Mouse (Mus musculus) mammary gland, adult 2 months (tissue): ENCODE measurements around the gene Gm5142. TPM values are rescaled to one million over a fixed set of nuclear protein-coding genes. Genes with fewer than 3 reads are reported as not detected.

Experiments used
- polyA plus RNA-seq: library from polyadenylated mRNA; depleted of rRNA; stranded (reverse); fragments of >200 nt; gene quantifications from 2 replicates; pipeline ENCODE4 v1.2.3, GENCODE M21; 2012; ENCODE audit warnings: low replicate concordance; rRNA removed

Gm5142 gene
- not detected in 2 replicates for polyA plus RNA-seq

GRCm38 (mm10) chr14:59178649-59179048 is at the start of gene Gm5142:
TSS of gene Gm5142 (minus strand) at chr14:59178749.

GRCm38 (mm10) chr14:59200711-59201603 is 22.4 kb upstream of the Gm5142 start, which contains the start of gene Rcbtb1:
TSS of gene Rcbtb1 (plus strand) at chr14:59201209.

GRCm38 (mm10) chr14:59142793-59143192 is 35.8 kb downstream of the Gm5142 start, which contains the start of gene 1700129C05Rik:
TSS of gene 1700129C05Rik (minus strand) at chr14:59142893.

Other genes starting within 250 kb of the Gm5142 start
- not detected in 2 replicates for gene 1700129C05Rik, start 35.9 kb downstream of the Gm5142 start, polyA plus RNA-seq
- gene Rcbtb1, start 22.5 kb upstream of the Gm5142 start, polyA plus RNA-seq, result 14.9 and 18.1 TPM in 2 replicates
- 0.23 and 0.36 TPM in 2 replicates for gene Gm6904, start 81.5 kb upstream of the Gm5142 start, polyA plus RNA-seq
- 2.3 and 4.0 TPM in 2 replicates for gene Phf11a, start 118.8 kb upstream of the Gm5142 start, polyA plus RNA-seq
- 2.8 and 6.1 TPM in 2 replicates for gene Phf11b, start 162.6 kb upstream of the Gm5142 start, polyA plus RNA-seq
- 7.9 and 25.1 TPM in 2 replicates for gene Phf11d, start 186.7 kb upstream of the Gm5142 start, polyA plus RNA-seq
- 0.65 and 1.7 TPM in 2 replicates for gene Phf11c, start 216.6 kb upstream of the Gm5142 start, polyA plus RNA-seq